Mouse (Mus musculus) cerebellum, adult 8-10 months (tissue): ENCODE measurements around the gene Tas2r135.

Source experiments
- DNase-seq: peaks from one replicate; pipeline ENCODE4 v3.0.0; 2022

Gene Tas2r135

DNA sequence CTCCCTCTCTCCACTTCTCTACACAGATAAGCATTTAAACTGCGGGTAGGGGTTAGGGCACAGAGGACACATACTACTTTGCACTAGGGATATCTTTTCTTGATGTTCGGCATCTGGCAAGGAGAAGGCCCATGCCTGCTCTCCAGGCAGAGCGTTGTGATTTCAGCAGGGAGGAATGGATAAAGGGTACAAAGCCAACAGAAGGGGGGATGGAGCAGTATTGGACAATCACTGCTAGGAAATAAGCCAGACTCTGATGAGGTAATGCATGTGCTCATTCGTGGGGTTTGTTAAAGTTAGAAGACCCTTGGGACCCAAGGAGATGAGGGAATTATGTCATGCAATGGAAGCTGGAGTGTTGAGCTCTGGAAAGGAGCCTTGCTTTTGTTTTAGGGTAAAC, 30.5 kb upstream of the Tas2r135 start:
- no peak for DNase-seq

DNA sequence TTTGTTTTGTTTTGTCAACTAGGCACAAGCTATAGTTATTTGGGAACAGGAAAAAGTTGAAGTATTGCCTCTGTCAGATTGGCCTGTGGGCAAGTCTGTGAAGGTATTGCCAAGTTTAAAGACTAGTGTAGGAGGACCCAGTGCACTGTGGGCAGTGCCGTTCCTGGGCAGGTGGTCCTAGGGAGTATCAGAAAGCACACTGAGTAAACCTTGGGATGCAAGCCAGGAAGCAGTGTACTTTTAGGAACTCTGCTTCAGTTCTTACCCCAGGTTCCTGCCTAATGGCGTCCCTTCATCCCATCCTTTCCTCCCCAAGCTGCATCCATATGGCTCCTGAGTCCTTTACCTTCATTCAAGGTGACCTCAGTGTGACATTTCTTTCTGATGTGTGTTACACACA, 30.1 kb upstream of the Tas2r135 start:
- DNase-seq: no peak

DNA sequence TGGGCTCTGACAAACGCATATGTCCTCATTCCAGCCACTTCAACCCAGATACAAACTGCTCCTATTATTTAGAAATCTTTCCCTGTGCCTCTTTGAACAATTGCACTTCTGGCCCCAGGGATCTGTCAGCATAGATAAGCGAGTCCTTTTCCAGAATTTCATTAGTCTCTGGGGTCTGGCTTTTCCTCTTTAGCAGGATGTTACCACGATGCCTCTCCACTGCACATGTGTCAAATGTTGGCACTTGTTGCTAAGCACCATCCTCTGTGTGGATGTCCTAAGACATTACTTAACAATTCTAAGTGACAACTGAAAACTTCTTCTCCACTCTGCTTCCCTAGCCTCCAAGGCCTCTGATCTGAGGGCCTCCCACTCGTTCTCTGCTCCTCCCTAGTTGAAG, 29.2 kb upstream of the Tas2r135 start:
- no peak for DNase-seq

DNA sequence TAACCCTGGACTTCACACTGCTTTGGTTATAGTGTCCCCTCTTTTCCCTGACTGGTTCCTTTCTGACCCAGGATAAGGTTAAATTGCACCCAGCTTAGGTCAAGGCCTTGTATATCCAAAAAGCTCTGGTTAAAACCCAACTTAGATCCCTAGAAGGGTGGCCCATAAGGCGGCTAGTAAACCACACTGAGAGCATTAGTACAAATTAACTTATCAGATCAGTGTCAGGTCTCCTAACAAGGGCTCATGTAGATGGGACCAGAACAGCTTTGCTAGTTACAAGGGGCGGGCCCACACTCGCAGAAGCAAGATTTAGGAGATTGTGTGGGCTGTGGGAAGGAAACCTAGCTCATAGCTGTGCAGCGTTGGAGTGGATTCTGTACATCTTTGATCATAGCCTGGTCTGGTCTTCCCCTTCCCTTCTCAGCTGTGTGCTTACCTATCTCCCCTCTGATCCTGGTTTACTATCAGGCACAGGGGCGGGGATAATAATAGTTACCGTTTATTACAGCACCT, 28.7 kb upstream of the Tas2r135 start:
- no peak for DNase-seq

DNA sequence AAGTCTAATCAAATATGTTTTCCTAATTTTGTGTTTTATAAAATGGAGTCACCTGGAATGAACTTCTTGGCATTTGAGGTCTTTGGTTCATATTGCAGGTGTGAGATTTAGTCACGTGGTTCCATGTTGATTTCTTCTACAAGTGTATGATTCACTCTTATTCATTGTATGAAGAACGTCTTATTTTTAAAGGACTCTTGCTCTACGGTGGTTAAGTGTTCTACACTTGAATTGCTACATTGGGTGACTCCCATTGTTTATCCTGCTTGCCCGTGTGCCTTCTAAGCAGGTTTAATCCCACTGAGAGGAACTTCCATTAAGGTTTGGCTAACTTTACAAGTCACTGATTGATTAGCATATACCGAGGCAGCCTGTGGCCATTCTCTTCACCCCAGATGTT, 28.0 kb upstream of the Tas2r135 start:
- no peak for DNase-seq

DNA sequence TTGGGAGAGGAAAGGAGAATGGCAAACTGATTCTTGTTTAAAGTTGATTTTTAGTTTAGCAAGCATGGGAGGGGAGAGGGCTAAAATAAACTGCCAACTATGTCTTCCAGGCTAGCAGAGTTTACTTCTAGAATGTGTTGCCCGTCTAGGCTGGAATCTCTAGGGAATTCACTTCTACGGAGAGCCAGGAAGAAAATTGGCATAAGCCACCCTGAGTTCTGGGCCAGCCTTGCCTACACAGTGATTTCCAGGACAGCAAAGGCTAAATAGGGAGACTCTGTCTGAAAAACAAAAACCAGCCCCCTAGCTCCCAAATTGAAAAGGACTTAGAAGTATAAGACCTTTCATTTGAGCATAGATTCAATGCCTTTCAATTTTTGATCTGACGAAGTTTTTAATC, 25.7 kb upstream of the Tas2r135 start:
- DNase-seq: no peak

DNA sequence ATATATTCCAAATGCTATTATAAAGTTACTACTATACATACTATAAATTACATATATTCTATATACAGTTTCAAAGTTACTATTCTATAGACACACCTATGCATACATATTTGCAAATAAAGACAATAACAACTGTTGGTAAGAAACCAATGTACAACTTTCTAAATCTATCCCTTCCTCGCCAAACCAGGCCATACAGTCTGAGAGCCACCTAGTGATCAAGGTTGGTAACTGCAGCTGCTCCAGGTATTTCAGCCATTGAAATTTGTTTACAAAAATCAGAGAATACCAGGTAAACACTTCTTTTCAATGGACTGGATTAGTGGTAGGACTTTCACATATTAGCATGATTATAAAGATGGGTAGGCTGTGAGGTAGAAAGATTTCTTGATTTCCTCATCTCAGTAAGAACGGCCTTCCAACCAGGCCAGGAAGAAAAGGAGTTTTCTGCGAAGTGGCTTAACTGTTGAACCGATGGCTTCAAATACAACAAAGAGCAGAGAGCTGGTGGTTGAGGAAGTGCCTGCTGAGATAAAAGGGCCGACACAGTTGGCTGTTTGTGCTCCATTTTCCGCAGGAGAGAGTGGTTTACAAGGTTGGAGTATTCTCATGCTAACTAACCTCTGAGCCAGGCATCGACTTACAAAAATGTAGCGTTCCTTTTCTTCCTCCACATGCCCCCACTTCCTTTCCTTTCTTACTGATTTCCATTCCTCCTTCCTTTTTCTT, 24.7 kb upstream of the Tas2r135 start:
- DNase-seq: peak; percentile 54

DNA sequence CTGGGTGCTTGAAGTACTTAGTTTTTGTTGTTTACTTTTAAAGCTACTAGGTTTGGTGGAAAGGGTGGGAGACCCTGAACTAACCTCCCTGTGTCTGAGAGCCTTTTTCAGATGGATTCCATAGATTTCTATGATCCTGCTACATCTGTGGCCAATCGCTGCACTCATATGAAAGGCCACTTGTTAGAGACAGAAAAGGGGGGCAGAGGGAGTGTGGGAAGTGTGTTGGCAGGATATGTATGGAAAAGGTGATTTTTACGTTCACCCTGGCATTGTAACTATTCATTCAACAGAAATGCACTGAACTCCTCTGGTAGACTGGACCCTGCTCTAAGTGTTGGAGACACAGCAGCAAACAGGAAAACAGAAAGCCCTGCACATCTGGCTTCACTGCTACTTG, 24.0 kb upstream of the Tas2r135 start:
- no peak for DNase-seq

DNA sequence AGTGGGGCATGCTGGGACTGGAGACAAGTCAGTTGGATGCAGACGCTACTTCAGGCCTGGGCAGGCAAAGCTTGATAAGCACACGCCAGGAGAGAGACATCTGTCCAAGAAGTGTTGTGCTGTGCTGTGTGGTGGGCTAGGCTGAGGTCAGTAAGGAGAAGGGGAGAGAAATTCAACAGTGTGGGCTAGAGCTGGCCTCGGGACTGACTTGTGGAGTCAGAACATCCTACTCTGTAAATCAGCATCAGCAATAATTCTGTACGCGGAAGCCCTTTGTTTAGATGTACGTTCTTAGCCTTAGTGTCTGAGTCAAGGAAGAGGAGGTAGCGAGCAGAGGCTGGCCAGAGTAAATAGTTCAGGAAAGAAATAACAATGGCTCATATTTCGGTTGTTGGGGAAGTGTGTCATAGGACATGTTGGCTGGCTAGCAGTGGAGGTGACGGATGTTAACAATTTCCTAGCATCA, 23.3 kb upstream of the Tas2r135 start:
- DNase-seq: no peak

DNA sequence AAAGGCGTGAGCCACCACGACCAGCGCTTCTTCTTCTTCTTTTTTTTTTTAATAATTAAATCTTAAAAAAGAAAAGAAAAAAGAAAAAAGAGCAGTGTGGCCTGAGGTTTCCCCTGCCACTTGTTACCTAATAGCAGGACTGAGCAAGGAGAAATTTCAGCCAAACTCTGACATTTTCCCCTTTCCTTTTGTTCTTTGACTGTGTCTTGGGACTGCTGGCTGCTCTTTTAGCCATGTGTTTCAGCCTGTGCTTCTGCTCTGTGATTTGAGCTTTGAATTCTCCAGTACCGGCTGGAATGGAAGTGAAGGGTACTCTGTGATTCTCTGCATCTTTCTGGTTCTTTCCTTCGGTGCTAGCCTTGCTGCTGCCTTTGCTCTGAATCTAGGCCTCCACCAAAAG, 21.9 kb upstream of the Tas2r135 start:
- no peak for DNase-seq

DNA sequence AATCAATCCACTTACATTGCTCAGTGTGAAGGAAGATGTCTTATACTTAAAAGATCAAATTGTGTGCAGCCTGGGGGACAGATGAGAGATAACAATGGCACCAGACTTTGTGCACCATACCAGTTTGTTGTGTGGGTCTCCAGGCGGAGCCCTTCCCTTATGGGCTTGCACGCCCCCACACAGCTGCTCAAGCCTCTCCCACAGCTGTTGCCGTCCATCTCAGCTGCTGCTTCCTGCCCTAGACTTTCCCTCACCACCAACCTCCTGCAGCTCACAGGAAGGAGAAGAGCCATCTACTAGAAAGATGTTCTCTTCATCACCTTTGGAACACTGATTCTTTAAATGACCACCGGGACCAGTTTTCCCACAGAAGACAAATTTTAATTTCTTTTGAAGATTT, 19.6 kb upstream of the Tas2r135 start:
- no peak for DNase-seq

DNA sequence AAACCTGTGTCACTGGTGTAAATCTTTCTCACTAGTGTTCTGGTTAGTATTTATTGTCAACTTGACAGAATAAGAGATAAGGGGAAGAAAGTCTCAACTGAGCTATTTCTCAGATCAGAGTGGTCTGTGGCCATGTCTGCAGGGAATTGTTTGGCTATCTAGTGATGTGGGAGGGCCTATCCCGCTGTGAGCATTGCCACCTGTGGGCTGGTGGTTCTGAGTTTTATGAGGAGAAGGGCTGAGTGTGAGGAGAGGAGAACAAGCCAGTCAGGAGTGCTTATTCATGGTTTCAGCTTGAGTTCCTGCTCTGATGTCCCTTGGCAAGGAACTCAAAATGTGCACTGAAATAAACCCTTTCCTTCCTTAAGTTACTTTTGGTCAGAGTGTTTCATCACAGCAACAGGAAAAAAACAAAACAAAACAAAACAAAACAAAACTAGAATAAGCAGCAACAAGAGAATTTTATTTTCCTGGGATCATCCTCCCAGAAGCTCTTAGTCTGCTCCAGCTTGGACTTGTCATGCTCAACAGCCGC, 13.4 kb upstream of the Tas2r135 start:
- DNase-seq: no peak

DNA sequence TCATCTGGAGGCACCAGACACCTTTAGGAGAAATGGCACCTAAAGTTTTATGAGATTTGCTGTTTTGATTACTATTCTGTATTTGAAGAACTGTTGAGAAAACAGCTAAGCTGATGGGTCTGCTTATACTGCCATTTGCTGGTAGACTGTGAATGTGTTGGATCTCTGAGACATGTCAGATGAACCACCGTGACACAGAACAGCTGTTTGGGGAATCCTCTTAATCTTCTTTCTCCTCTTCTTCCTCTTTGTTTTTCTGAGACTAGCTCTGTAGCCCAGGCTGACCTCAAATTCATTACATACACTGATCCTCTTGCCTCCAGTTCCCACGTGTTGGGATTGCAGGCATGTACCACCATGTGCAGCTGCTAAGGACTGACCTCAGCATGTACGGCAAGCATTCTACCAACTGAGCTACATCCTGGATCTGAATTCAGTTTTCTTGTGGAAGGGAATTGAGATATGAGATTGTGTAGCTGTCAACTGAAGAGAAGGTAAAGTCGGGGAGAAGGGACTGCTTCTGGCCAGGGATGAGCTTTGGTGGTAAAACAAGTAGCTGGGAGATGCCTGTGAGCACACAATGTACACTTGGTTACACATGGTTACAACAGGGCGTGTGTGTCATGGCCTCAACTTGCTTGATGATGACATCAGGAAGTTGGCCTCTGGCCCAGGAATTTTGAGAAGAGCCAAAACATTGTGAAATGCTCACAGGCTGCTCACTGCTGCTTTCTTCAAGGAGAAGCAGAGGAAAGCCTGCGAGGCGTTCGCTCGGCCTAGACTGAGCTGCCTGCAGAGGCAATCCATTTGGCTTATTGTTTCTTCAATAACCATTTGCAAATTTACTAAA, 9.0 kb upstream of the Tas2r135 start:
- peak; percentile 16 for DNase-seq

DNA sequence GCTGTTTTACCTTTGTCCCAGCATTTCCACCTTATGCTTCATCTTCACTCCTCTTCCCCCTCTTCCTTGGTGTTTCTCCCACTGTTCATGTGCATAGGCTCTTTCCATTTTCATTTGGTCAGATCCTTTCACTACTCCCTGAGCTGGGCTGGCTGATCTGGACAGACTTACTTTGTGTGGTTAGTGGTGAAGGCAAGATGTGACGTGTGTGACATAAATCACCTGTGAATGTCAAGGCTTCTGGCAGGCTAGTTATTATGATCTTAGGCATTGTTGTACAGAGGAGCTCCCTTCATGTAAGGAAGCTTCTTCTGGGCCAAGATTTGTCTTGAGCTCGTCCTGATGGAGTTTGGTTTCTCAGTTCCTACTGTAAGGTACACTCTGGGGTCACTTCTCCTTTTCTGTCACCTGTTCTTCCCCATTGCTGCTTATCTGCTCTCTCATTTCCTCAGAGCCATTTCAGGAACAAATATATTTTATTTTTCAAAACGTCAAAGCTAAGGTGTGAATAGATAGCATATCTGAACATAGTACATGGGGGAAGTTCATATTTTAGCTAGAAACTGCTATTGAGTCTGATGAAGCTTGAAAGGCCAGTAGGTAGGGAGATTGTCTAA, 8.1 kb upstream of the Tas2r135 start:
- no peak for DNase-seq

DNA sequence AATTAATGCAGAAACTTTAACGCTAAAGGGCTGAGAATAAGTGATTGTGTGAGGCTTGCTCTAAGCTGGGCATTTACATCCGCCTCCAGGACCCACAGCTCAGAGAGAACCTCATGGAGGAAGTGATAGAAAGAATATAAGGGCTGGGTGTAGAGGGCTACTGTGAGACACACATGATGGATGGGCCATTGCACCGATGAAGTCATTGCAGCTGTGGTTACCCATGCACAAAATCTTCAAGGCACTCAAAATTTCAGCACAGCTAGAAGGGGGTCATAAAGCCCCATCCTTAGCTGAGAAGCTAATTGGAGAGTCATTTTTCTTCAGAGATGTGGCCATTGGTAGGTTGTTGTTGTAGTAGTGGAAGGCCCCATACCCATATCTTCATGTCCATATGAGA, 6.9 kb upstream of the Tas2r135 start:
- no peak for DNase-seq

DNA sequence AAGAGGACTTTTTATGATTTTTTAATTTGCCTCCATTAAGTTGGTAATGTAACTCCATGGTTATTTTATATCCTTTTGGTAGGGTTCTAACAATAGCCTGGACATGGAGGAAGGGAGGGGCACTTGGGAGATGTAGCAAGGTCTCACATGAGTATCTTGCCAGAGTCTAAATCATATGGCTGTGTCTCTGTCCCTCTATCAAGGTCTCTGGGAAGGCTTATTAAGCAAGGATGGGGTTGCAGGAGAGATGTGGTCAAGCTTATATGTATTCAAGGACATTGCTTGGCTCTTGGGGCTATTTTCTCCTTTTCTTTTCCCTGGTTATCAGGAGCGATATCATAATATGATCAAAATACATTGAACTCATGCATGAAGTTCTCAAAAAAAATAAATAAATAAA, 6.2 kb upstream of the Tas2r135 start:
- no peak for DNase-seq

DNA sequence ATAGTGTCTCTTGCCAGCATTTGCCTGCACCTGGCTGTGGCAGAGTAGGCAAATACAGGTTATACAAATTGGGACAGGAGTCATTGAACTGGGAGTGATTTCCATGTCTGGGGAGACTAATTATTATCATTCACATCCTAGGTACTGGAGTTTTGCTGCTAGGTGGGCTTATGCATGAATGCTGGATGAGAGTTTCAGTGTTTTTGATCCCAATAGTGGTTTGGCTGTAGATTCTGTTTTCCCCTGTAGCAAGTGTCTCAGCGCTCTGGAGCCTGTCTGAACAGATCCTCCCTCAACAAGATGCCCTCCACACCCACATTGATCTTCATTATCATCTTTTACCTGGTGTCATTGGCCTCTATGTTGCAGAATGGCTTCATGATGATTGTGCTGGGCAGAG, 5.3 kb upstream of the Tas2r135 start, which contains the start of gene Tas2r143:
Gene Tas2r143 (plus strand): TSS at position 301 of the 400 bp plus-strand sequence.
- no peak for DNase-seq

DNA sequence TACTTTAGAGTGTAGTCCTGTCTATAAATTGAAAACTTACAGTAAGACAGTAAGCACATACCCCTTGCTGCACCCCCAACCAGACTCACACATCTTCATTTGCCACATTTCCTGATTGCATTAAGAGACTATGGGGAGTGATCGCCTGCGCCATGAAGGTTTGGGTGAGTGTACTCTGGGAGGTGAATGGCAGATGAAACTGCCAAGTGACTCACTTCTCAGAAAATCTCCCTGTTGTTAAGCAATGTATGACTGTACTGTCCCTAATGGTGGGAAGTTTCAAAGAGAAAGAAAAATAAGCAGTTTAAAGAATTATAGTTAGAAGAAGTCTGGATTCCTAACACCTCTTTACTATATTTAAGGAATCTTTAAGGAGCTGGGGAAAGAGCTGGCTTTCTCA, 14.2 kb downstream of the Tas2r135 start:
- DNase-seq: no peak

DNA sequence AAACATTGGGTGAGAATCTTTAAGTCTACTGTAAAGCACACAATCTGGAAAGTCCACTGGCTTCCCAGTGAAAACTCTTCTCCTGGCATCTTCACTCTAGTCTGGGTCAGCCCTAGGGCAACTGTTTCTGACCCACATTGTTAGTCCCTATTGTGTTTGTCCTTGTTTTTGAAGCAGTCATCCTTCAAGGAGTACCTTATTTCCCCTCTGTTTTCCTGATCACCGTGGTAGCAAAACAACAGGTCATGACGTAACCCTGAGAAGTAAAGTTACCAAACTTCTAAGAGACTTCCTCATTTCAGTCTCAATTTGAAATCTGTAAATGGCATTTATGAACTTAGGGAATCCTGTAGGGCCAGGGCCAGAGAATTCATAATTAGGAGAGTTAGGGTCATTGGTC, 16.2 kb downstream of the Tas2r135 start:
- no peak for DNase-seq

DNA sequence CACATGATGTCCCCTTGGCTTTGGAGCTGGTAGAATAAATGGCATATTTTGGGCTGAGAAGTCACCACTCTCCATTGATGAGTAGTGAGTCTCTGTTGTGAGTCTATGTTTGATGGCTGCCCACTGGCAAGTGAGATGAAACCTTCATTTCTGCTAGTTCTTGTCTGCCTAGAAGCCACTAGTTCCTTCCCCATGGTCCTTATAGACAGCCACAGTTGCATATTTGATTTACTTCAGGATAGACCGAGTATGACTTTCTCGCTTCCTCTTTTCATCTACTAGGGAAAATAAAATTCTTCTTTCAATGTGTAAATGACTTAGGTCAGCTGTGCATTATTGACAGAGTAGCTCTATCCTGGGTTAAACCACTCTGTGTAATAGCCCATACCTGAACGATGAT, 19.2 kb downstream of the Tas2r135 start:
- DNase-seq: no peak

DNA sequence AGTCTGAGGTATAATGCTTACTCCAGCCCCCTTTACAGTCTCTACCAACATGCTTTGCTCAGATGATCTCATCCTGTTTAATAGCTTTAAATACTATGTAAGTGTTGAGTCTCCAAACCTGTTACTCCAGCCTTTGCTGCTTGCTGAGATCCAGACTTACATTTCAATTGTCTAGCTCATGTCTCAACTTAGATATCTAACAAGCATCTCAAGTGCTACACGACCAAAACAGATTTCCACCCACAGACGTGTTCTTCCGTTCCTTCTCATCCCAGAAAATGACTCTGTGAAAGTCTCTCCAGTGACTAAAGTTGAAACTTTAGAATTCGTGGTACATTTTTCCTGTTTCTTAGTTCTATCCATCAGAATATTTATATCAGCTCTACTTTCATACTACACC, 21.1 kb downstream of the Tas2r135 start:
- DNase-seq: no peak

DNA sequence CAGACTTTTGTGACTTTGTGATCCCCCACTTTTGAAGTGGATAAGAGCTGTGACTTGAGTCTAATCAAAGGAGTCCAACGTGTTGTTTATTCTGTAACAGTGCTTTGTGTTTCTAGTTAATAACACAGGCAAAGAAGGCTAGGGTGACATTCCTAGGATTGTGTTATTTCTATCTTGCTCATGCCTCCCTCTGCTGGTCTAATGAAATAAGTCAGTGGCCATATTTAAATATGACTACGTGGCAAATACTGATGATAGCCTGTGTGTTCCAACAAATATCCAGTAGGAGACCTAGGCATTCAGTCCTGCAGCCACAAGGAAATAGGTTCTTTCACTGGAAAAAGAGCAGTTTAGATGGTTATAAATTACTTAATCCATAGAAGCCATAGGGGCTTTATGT, 28.3 kb downstream of the Tas2r135 start:
- no peak for DNase-seq

DNA sequence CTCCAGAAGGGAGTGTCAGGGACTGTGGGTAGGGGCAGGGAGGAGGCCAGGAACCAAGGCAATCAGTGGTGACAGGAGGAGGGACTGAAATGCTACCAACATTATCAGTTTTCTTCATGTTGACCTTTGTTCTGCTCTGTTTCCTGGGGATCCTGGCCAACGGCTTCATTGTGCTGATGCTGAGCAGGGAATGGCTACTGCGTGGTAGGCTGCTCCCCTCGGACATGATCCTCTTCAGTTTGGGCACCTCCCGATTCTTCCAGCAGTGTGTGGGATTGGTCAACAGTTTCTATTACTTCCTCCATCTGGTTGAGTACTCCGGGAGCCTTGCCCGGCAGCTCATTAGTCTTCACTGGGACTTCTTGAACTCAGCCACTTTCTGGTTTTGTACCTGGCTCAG, 29.2 kb downstream of the Tas2r135 start, which contains the start of gene Tas2r126:
Gene Tas2r126 (plus strand): TSS at position 90 of the 400 bp plus-strand sequence.
- no peak for DNase-seq
